Mouse (Mus musculus): ENCODE data around the gene Zfp786. TPM values are rescaled to one million over a fixed set of nuclear protein-coding genes. Genes with fewer than 3 reads are reported as not detected.
"Not testable (repeated sequence)": the region's sequence is repeated elsewhere in the genome, so short reads cannot be mapped to it uniquely, and the experiment has no call there.

Gene Zfp786
- total RNA-seq (2021) = 1 to 10 TPM; 3.9 to 4.2 TPM
- long read RNA-seq, experiment 1, partial matches to known transcripts = 0 of 4 reads
- long read RNA-seq, experiment 1, other reads (novel, unspliced or antisense) = 0 of 4 reads
- long read RNA-seq, experiment 2, transcript Zfp786-201 (4 exons, 3,191 nt) = major isoform, 6 of 6 reads
- long read RNA-seq, experiment 2, partial matches to known transcripts = 0 of 6 reads
- long read RNA-seq, experiment 2, other reads (novel, unspliced or antisense) = 0 of 6 reads

DNA sequence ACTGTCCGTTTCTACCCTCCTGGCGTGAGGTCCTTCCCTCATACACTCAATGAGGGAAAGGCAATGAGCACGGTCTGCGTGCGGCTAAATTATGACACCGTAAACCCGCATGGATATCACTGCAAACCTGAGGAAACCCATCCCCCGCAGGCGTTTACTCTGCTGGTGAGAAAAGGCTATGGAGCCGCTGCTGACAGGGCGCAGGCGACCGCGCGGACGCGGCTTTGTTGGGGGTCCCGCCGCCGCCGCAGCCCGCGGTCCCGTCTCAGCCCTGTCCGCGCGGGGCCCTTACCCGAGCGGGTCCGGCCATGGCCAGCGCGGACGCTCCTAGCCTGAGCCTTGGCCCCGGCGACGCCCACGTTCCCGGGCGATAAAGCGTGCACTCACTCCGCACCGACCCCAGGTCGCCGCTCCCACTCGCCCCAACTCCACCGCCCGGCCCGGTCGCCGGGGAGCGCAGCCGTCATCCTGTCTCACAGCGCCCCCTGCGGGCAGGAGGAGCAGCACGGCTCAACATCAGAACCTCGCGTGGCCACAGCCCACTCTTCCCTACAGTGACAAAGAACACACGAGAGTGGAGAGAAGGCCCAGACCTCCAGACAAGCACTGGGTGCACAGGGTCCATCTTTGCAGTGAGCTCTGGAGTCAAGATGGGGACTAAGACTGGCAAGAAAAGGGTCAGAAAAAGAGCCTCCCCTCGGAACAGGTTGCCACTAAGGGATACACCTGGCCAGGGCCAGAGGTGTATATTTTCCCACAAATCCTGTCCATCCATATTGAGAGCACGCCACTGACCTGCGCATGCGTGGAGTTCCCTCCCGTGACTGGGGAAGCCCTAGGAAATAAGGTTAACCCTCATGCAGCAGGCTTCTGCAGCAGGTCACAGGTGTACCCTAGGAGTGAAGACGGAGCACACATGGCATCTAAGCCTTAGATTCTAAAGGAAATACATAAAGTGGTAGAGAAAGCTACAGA lies at the start of gene Zfp786:
Zfp786 (minus strand) TSS at position 764 of the 975 bp plus-strand sequence.
- peak; percentile 93 for DNase-seq (ENCODE audit: low spot score in 2 of 2)
- intact Hi-C loops (cut with DNase I) = loop anchor here (2.0 kb wide), 1 partner anchor 32 kb away; no protein-coding TSS in a partner anchor

- intact Hi-C loops (cut with DNase I) = no loop called here
- no peak for DNase-seq (ENCODE audit: low spot score in 2 of 2)
These were observed 49.5 kb upstream of the Zfp786 start for GRCm38 (mm10) chr6:47880166-47880565.

DNA sequence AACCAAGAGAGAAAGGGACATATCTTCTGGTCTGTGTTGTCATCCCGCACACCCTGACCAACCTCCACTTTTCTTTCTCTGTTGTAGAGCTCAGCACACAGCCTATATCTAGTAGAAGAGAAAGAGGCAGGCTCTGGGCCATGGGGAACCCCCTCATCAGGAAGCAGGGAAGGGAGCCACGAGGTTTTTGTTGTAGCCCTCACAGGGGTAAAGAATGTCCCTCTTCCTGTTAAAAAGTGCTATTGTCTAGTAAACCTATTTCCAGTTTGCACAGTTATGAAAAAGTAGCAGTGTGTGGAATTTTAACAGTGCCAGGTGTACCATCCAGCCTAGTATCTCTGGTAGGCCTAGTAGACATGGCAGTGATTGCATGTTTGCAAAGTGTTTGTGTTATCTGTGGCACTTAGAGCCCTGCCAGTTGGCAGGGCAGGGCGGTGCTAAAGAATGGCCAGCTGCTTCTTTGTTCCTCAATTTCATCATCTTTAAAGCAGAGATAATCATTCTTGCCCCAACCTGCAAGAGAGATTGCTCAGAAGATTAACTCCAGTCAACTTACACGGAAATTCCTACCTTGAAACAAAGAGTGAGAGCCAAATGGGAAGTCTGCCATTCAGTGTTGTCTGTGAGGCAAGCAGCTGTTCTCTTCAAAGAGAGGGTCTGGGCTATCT lies 48.5 kb upstream of the Zfp786 start:
- intact Hi-C loops (cut with DNase I) = no loop called here
- no peak for DNase-seq (ENCODE audit: low spot score in 2 of 2)

DNA sequence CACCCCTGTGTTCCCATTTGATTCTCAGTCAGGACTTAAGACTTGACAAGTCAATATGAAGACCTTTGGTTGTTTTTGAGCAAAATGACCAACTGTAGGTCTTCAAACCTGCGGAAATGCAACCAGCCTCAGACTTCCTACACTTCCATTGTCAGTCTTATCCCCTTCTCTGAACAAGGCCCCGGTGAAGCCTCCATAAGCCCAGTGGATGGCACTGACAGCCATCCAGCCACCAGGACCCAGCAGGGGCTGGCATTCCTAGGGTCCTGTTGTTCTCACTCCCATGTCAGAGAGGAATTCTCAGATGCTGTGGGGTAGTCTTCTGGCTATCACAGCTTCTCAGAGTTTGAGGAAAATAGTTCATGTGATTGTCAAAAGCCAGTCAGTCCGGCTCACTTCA lies 47.9 kb upstream of the Zfp786 start:
- intact Hi-C loops (cut with DNase I) = no loop called here
- no peak for DNase-seq (ENCODE audit: low spot score in 2 of 2)

DNA sequence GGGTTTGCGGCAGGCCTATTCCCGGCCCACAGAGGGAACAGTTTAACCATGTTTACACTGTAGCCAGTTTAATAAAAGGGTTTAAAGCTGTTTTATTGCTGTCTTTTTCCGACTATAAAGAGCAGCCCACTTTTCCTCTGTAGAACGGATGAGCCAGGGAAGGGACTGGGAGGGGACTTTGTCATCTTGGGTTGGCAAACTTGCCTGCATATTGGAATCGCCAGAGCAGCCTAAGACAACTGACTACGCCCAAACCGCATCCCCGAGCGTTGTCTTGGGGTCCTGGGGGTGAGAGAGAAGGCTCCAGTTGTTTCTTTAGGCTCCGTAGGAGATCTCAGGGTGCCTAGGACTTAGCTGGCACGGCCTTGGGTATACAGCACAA lies 47.5 kb upstream of the Zfp786 start:
- intact Hi-C loops (cut with DNase I) = no loop called here
- no peak for DNase-seq (ENCODE audit: low spot score in 2 of 2)

DNA sequence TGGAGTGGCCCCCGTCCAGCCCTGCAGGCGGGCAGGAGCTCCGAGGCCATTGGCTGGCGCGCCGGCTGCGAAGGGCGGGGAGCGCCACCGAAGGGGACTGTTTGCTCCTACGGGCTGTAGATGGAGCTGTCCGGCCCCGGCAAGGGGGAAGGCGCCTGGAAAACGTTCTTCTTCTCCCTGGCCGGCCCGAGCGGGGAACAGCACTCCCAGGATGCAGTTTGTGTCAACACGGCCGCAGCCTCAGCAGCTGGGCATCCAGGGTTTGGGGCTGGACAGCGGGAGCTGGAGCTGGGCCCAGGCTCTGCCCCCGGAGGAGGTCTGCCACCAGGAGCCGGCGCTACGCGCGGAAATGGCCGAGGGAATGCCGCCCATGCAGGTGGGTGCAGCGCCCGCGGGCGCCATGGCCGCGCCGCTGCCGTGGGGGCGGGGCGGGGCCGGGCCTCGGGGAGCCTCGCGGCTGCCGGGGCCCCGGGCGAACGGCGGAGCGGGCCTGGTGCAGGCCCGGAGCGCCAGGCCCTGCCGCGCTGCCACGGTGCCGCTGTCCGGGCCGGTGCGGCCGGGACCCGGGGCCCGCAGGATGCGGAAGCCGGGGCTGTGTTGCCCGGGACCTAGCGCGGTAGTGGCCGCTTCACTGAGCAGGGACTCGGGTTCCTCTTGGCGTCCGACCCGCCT lies 46.9 kb upstream of the Zfp786 start:
- intact Hi-C loops (cut with DNase I) = no loop called here

GRCm38 (mm10) chr6:47877058-47877457 lies 46.4 kb upstream of the Zfp786 start, which contains the start of gene Zfp282:
Zfp282 (plus strand) TSS chr6:47877204.
- no peak for DNase-seq (ENCODE audit: low spot score in 2 of 2)

More for the DNA sequence above, 46.9 kb upstream of the Zfp786 start:
- peak; percentile 89 for DNase-seq (ENCODE audit: low spot score in 2 of 2)

GRCm38 (mm10) chr6:47872266-47872665 lies 41.6 kb upstream of the Zfp786 start:
- DNase-seq (ENCODE audit: low spot score in 2 of 2) = no peak
- intact Hi-C loops (cut with DNase I) = no loop called here

More at GRCm38 (mm10) chr6:47877058-47877457, 46.4 kb upstream of the Zfp786 start, which contains the start of gene Zfp282:
- intact Hi-C loops (cut with DNase I) = no loop called here

DNA sequence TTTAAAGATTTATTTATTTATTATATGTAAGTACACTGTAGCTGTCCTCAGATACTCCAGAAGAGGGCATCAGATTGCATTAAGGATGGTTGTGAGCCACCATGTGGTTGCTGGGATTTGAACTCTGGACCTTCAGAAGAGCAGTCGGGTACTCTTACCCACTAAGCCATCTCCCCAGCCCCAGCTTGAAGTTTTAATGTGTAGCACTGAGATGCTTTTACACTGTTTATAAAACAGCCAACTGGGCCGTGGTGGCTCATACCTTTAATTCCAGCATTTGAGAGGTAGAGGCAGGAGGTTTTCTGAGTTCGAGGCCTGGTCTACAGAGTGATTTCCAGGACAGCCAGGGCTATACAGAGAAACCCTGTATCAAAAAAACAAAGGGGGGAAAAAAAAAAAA lies 27.1 kb upstream of the Zfp786 start:
- DNase-seq (ENCODE audit: low spot score in 2 of 2); intact Hi-C loops (cut with DNase I): not testable (repeated sequence)

- intact Hi-C loops (cut with DNase I) = no loop called here
- DNase-seq (ENCODE audit: low spot score in 2 of 2) = no peak
These were observed 26.6 kb upstream of the Zfp786 start for GRCm38 (mm10) chr6:47857241-47857640.

DNA sequence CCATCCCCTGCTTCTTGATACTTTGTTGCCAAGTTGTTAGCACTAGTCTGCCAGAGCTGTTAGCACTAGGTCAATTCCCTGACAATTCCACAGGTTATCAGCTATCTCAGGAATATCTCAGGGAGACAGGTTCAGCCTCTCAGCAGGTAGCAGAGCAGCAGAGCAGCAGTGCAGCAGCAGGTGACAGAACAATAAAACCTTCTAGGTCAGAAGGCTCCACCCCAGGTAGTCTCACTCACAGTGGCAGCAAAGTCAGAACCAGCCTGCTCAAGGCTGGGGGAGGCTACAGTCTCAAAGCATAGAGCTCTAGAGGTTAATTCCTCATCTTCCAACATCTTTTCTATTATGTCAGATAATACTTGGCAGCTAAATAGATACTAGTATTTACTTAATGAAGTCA lies 15.1 kb upstream of the Zfp786 start:
- no peak for DNase-seq (ENCODE audit: low spot score in 2 of 2)
- intact Hi-C loops (cut with DNase I) = no loop called here

GRCm38 (mm10) chr6:47842337-47842736 lies 11.7 kb upstream of the Zfp786 start:
- intact Hi-C loops (cut with DNase I) = no loop called here
- DNase-seq (ENCODE audit: low spot score in 2 of 2) = no peak

DNA sequence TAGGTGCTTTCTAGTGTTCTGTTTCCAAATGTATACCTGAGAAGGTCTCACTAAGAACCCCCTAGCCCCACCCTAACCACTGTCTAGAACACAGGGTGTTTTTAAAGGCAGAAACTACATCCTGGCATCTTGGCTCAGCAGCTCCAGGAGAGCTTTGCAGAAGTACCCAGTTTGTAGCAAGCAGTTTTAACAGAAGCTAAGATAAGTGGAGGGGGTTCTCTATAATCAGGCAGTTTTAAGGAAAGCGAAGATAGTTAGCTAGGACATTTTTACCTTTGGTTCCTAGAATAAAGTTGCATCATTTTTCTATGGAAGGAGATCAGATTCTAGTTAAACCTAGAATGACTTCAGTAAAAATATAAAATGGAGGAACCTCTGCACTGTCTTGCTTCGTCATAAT lies 11.2 kb upstream of the Zfp786 start:
- intact Hi-C loops (cut with DNase I) = no loop called here
- no peak for DNase-seq (ENCODE audit: low spot score in 2 of 2)

DNA sequence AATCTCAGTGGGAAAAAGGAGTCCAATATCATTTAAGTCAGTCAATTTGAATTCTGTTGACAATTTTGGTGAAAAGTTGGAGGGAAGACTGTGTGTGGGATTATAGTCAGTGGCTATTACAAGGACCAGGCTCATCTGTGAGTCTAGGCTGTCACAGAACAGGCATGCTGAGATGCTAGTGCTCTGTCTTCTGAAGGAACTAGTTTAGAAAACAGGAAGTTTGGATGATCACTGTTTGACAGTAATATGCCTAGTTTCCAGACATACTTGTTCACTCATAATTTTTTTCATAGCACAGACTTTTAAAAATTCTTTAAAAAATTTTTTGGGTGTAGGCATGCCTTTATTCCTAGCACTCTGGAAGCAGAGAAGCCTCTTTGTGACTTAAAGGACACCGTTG lies 10.4 kb upstream of the Zfp786 start:
- intact Hi-C loops (cut with DNase I) = no loop called here
- DNase-seq (ENCODE audit: low spot score in 2 of 2) = no peak

- DNase-seq (ENCODE audit: low spot score in 2 of 2) = no peak
- intact Hi-C loops (cut with DNase I) = no loop called here
These were observed 7.0 kb upstream of the Zfp786 start for GRCm38 (mm10) chr6:47837630-47838029.

- DNase-seq (ENCODE audit: low spot score in 2 of 2) = peak; percentile 51 to 54
- intact Hi-C loops (cut with DNase I) = no loop called here
These were observed 5.4 kb upstream of the Zfp786 start for GRCm38 (mm10) chr6:47835984-47836521.

DNA sequence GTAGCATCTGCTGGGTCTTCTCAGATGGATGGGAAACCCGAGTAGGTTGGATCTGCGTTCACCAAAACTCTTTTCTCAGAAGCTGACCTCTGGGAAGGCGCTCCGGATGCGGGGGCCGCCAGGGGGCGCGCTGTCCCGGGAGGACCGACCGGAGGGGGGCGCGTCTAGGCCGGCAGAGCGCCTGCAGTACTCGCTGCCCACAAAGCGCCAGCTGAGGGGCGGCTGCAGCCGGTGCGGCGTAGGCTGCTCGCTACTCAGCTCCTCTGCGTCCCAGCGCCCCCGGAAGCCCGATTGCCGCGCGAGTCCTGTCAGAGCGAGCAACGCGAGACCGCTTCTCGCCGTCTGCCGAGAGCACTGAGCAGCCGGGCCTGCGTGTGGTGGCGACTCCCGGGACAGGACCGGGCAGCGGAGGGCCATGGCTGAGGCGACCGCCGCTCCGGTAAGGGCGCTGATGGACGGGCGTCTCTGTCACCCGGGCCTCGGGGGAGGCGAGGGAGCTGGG lies 4.9 kb upstream of the Zfp786 start, which contains the start of gene Zfp398:
Zfp398 (plus strand) TSS at position 180 of the 502 bp plus-strand sequence.
- DNase-seq (ENCODE audit: low spot score in 2 of 2) = peak; percentile 96
- intact Hi-C loops (cut with DNase I) = no loop called here

DNA sequence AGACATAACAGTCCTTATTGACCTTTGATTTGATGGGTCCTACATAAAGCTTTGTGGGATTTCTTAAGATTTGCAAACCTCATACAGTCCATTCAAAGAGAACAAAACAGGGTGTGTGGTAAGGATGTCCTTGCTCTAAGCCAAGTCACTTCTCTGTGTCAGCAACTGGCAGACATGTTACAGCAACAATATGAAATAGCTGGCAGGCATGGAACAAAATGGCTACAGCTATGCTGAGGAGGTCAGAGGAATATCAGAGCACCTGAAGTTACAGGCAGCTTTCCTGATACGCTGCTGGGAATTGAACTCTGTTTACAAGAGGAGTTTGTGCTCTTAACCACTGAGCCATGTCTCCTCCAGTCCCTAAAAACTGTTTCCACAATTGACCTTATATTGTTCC lies 1.6 kb upstream of the Zfp786 start:
- intact Hi-C loops (cut with DNase I) = no loop called here
- DNase-seq (ENCODE audit: low spot score in 2 of 2) = no peak

- DNase-seq (ENCODE audit: low spot score in 2 of 2) = no peak
- intact Hi-C loops (cut with DNase I) = no loop called here
These were observed 1.7 kb downstream of the Zfp786 start for GRCm38 (mm10) chr6:47828950-47829349.
